Mouse (Mus musculus): Measurements from ENCODE around the gene Tmem45b.

DNA sequence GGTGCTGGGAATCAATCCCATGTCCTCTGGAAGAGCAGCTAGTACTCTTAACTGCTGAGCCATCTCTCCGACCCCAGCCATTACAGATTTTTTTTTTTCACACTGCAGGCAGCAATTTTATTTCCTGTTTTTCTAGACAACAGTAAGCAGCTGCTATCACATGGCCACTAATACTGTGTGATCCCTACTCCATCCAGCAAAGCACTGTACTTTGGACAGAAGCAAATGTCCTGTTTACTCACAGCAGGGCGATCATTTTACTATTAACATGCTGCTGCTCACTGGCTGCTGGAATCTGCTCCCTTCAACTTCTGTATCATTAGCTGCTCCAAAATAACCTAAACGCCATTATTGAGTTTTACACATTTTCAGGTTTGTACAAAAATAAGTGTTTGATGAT lies 30.8 kb downstream of the Tmem45b start:
- TF ChIP-seq CTCF (IDR thresholded peaks at IDR 0.05; ENCODE audit: low read depth) (no peak), EP300 (IDR thresholded peaks at IDR 0.05; ENCODE audit: low read depth) (no peak)

Data from heart, postnatal 0 days (tissue).